Mouse (Mus musculus) liver, embryonic 16.5 days (tissue): ENCODE results near the gene Wwc2. TPM values are rescaled to one million over a fixed set of nuclear protein-coding genes. Genes with fewer than 3 reads are reported as not detected.

Experiments used
- ATAC-seq: fragments of 200-750 bp; cut with Nextera tagmentation; 2 replicates; pipeline ENCODE4 v1.8.0; 2017; ENCODE audit warnings: low read depth, mild to moderate bottlenecking, moderate number of reproducible peaks, moderate library complexity
- H3K27ac ChIP-seq: fragments of 300-500 bp; sonication (generic); 2 replicates; pipeline ENCODE4 v1.5.1; 2014; ENCODE audit warnings: mild to moderate bottlenecking, low read length
- H3K27me3 ChIP-seq: fragments of 300-500 bp; sonication (generic); 2 replicates; pipeline ENCODE4 v1.6.1; 2014; ENCODE audit warnings: low read depth, low read length, mixed read lengths; ENCODE audit not compliant: control insufficient read depth, insufficient read depth
- H3K36me3 ChIP-seq: fragments of 300-500 bp; sonication (generic); 2 replicates; pipeline ENCODE4 v1.6.1; 2014; ENCODE audit warnings: mild to moderate bottlenecking; ENCODE audit not compliant: control insufficient read depth, insufficient read depth
- H3K4me1 ChIP-seq: fragments of 300-500 bp; sonication (generic); 2 replicates; pipeline ENCODE4 v1.6.1; 2014; ENCODE audit warnings: low read depth, low read length, mixed read lengths; ENCODE audit not compliant: control insufficient read depth
- H3K4me2 ChIP-seq: fragments of 300-500 bp; sonication (generic); 2 replicates; pipeline ENCODE4 v1.6.1; 2014; ENCODE audit warnings: low read depth, low read length, mixed read lengths
- H3K4me3 ChIP-seq: fragments of 300-500 bp; sonication (generic); 2 replicates; pipeline ENCODE4 v1.5.1; 2014; ENCODE audit warnings: low read depth, mild to moderate bottlenecking, low read length
- H3K9ac ChIP-seq: fragments of 300-500 bp; sonication (generic); 2 replicates; pipeline ENCODE4 v1.6.1; 2014; ENCODE audit warnings: low read depth, low read length
- H3K9me3 ChIP-seq: fragments of 300-500 bp; sonication (generic); replicated peaks from 2 replicates; pipeline ENCODE4 v1.6.1; 2016; ENCODE audit warnings: low read length; ENCODE audit not compliant: control insufficient read depth
- WGBS: fragments of 180-500 bp; shearing (Covaris S2); extraction: QIAGEN DNeasy Blood & Tissue Kit; methylation state at CpG from one replicate; pipeline ENCODE4 v1.1.7; 2014; ENCODE audit not compliant: insufficient replicate concordance; 5-methylcytosine and 5-hydroxymethylcytosine counted together
- polyA plus RNA-seq: library from polyadenylated mRNA; unstranded; fragments of >200 nt; fragmentation: Nextera tagmentation; extraction: Ambion mirVana; gene quantifications from 2 replicates; pipeline ENCODE4 v1.2.1, GENCODE M21; 2015

The Wwc2 gene
- polyA plus RNA-seq, 1 experiment from 2014 or later = 1.2 TPM

GRCm38 (mm10) chr8:47981075-47981474, 9.6 kb downstream of the Wwc2 start:
- H3K9me3 ChIP-seq = no peaks in the 10 kb centered on the region
- no peak for ATAC-seq
- no peaks in the 10 kb centered on the region for H3K36me3 ChIP-seq
- WGBS = 47% methylated on average over 6 of the region's 6 CpGs
- H3K4me2 ChIP-seq = no peak overlapping the region
- H3K4me3 ChIP-seq = no peak overlapping the region
- H3K4me1 ChIP-seq = no peaks in the 10 kb centered on the region
- H3K27me3 ChIP-seq = no peaks in the 10 kb centered on the region
- no peak overlapping the region for H3K9ac ChIP-seq
- no peak overlapping the region for H3K27ac ChIP-seq

- no peaks in the 10 kb centered on the region for H3K36me3 ChIP-seq
These were observed 10.8 kb downstream of the Wwc2 start for GRCm38 (mm10) chr8:47979876-47980275.

GRCm38 (mm10) chr8:47978755-47979154, 12.0 kb downstream of the Wwc2 start:
- H3K4me2 ChIP-seq = no peak overlapping the region
- no peak overlapping the region for H3K4me3 ChIP-seq
- H3K27me3 ChIP-seq = no peaks in the 10 kb centered on the region
- no peaks in the 10 kb centered on the region; the same call in 1 of the 2 replicates for H3K4me1 ChIP-seq
- H3K27ac ChIP-seq = no peak overlapping the region
- H3K36me3 ChIP-seq = no peaks in the 10 kb centered on the region
- 69% methylated on average over 6 of the region's 6 CpGs for WGBS
- no peak overlapping the region for H3K9ac ChIP-seq
- ATAC-seq = no peak
- no peaks in the 10 kb centered on the region for H3K9me3 ChIP-seq

More at GRCm38 (mm10) chr8:47979876-47980275, 10.8 kb downstream of the Wwc2 start:
- Histone ChIP-seq H3K4me1 (no peaks in the 10 kb centered on the region; the same call in 1 of the 2 replicates), H3K27me3 (no peaks in the 10 kb centered on the region), H3K27ac (no peak overlapping the region), H3K9me3 (no peaks in the 10 kb centered on the region), H3K4me2 (no peak overlapping the region), H3K4me3 (no peak overlapping the region), H3K9ac (no peak overlapping the region)
- 69% methylated on average over 8 of the region's 8 CpGs for WGBS
- ATAC-seq = no peak

- Histone ChIP-seq H3K4me1 (no peaks in the 10 kb centered on the region; the same call in 1 of the 2 replicates), H3K9me3 (no peaks in the 10 kb centered on the region), H3K4me3 (peak overlapping the region; percentile 22), H3K27me3 (no peaks in the 10 kb centered on the region), H3K4me2 (peak overlapping the region; percentile 48), H3K27ac (no peak overlapping the region), H3K36me3 (no peaks in the 10 kb centered on the region), H3K9ac (no peak overlapping the region)
- ATAC-seq = no peak
- WGBS = 43% methylated on average over 7 of the region's 7 CpGs
These were observed 15.8 kb downstream of the Wwc2 start for GRCm38 (mm10) chr8:47974963-47975314.

GRCm38 (mm10) chr8:47974138-47974962, 16.4 kb downstream of the Wwc2 start:
- no peaks in the 10 kb centered on the region for H3K36me3 ChIP-seq
- no peak overlapping the region for H3K9ac ChIP-seq
- H3K27ac ChIP-seq = no peak overlapping the region

GRCm38 (mm10) chr8:47971121-47971520, 19.6 kb downstream of the Wwc2 start:
- no peak for ATAC-seq

More at GRCm38 (mm10) chr8:47974138-47974962, 16.4 kb downstream of the Wwc2 start:
- Histone ChIP-seq H3K4me2 (peak overlapping the region; percentile 48), H3K4me3 (peak overlapping the region; percentile 22), H3K4me1 (no peaks in the 10 kb centered on the region; the same call in 1 of the 2 replicates), H3K27me3 (no peaks in the 10 kb centered on the region), H3K9me3 (no peaks in the 10 kb centered on the region)
- ATAC-seq = 0 out of 2 replicates have a peak, but pooled peaks have one; percentile 39
- 41% methylated on average over 20 of the region's 20 CpGs for WGBS

GRCm38 (mm10) chr8:47970576-47970975, 20.1 kb downstream of the Wwc2 start:
- ATAC-seq = no peak
- no peak overlapping the region for H3K4me2 ChIP-seq
- H3K36me3 ChIP-seq = no peaks in the 10 kb centered on the region
- H3K27ac ChIP-seq = no peak overlapping the region
- H3K9ac ChIP-seq = no peak overlapping the region
- no peaks in the 10 kb centered on the region; the same call in 1 of the 2 replicates for H3K4me1 ChIP-seq
- WGBS = 67% methylated on average over 5 of the region's 5 CpGs
- no peak overlapping the region for H3K4me3 ChIP-seq
- H3K9me3 ChIP-seq = no peaks in the 10 kb centered on the region
- H3K27me3 ChIP-seq = no peaks in the 10 kb centered on the region

More at GRCm38 (mm10) chr8:47971121-47971520, 19.6 kb downstream of the Wwc2 start:
- WGBS = 56% methylated on average over 2 of the region's 2 CpGs
- Histone ChIP-seq H3K27ac (no peak overlapping the region), H3K4me2 (no peak overlapping the region), H3K36me3 (no peaks in the 10 kb centered on the region), H3K9ac (no peak overlapping the region), H3K9me3 (no peaks in the 10 kb centered on the region), H3K4me3 (no peak overlapping the region), H3K4me1 (no peaks in the 10 kb centered on the region; the same call in 1 of the 2 replicates), H3K27me3 (no peaks in the 10 kb centered on the region)

- H3K9ac ChIP-seq = no peak overlapping the region
- no peaks in the 10 kb centered on the region for H3K36me3 ChIP-seq
- no peaks in the 10 kb centered on the region for H3K9me3 ChIP-seq
- no peak for ATAC-seq
- no peak overlapping the region for H3K27ac ChIP-seq
- no peaks in the 10 kb centered on the region for H3K4me1 ChIP-seq
- H3K4me3 ChIP-seq = no peak overlapping the region
- no peaks in the 10 kb centered on the region for H3K27me3 ChIP-seq
- no peak overlapping the region for H3K4me2 ChIP-seq
- WGBS = 65% methylated on average over 20 of the region's 20 CpGs
These were observed 23.4 kb downstream of the Wwc2 start for GRCm38 (mm10) chr8:47967045-47967920.
